Mouse (Mus musculus) WW6 (cell line): Measurements from ENCODE around the gene Fmo2.
A peak's percentile ranks its signal among the peaks of the same experiment; 100 is the strongest.

ENCODE experiments used
- DNase-seq: peaks from one replicate; pipeline ENCODE4 v3.0.0-alpha.2; 2013; ENCODE audit warnings: low read depth, low spot score

Fmo2 gene

DNA sequence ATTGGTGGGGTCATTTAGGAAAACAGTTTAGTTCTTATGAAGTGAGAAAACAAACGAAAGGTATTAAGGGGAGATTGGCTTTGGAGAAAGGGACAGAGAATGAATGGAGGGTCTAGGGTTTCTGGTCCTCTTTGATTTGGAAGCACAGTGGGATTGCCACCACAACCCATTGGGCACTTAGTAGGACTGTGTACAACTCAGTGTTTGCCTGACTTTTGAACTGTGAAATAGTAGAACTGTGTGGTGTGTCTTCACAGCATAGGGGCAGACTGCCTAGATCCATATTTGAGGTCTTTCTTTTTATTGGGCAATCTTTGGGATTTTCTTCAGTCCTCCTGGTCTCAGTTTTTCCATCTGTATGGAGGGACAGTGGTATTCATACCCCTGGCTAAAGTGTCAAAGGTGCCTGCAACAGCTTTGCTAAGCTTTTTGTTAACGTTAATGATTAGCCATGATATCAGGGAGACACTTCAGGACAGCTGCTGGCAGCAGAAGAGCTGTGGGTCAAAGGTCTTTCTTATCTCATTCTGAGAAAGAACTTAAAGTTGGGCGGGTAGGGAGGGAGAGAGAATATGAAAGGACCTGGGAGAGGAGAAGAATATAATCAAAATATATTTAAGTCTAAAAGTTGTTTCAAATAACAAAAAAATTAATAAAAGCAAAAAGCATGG lies 44.6 kb downstream of the Fmo2 start:
- no peak for DNase-seq

- no peak for DNase-seq
These were observed 51.0 kb downstream of the Fmo2 start for GRCm38 (mm10) chr1:162847554-162847953.

GRCm38 (mm10) chr1:162840211-162840610 lies 58.3 kb downstream of the Fmo2 start:
- no peak for DNase-seq

GRCm38 (mm10) chr1:162838976-162839375 lies 59.5 kb downstream of the Fmo2 start:
- DNase-seq, result no peak

DNA sequence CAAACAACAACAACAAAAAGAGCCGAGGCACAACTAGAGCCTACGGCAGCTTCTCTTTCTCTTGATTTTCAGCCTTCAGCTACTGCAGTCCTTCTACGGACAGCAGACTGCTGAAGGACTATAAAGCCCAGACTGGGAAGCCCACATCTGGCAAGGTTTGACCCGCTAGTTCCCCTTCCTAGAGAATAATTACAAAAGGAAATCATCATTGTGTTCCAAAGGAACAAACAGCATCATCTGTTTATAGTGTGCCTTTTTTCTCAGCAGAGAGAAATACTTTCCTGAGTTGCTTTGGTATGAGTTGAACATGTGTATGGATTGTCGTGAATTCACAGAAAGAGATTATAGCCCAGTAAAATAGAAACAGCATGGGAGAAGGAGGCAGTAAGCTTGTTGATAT lies 64.2 kb downstream of the Fmo2 start:
- no peak for DNase-seq

DNA sequence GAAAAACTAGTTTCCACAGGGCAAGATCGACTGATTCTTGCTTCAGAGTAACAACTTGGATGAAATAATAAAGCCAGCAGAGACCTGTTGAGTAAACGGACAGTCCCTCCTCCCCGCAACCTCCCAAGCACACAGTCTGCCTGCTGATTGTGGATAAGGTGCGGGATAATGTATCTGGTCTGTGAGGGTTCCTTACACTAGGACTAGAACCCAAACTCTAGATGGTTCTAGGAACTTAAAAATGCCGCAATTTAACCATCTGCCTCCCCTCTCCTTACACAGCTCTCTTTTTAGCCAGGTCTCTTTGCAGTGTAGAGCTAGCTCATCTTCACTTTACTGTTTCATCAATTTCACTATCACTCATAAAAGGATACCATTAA lies 66.0 kb downstream of the Fmo2 start:
- no peak for DNase-seq

DNA sequence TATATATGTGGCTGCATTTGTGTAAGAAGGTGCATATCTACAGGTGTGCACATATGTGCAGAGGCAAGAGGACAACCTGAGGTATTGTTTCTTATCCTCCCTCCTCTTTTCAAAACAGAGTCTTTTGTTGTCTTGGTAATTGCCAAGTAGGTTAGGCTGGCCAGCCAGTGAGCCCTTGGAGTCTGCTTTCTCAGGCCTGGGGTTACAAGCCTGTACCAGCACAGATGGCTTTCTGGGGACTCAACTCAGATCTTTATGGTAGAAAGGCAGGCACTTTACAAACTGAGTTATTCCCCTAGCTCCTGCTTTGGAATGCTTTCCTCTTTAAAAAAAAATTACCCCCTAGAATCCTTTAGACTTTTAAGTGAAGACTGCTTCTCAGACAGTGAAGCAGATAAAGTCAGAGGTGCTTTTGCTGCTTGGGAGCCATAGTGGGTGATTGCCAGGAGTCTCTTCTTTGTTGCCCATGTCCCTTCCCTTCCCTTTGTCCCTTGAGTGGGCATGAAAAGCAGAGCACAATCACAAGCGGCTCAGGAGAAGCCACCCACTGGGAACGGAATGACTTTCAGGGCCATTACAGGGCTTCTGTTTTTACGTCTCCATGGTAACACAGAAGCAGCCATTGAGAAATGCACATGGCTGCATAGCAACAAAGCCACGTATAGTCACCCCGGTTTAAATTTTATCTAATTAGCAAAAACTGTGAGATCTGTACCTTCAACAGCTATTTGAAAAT lies 66.5 kb downstream of the Fmo2 start:
- peak; percentile 31 for DNase-seq
